8 mouse cellular contexts compared by ENCODE assay signal in genomic region chr9:102718676-102719075, GRCm38 (mm10). TPM values are rescaled to one million over a fixed set of nuclear protein-coding genes. Genes with fewer than 3 reads are reported as not detected.
A peak's percentile ranks its signal among the peaks of the same experiment; 100 is the strongest.
DNase-seq lines count a peak whose midpoint lies in the region; ATAC-seq and TF ChIP-seq lines count a peak whose summit lies in the region.

No protein-coding gene starts in this region.

- peak overlapping the region; percentile 84 for H3K4me3 ChIP-seq in hindbrain, embryonic 10.5 days
- H3K4me3 ChIP-seq in liver, embryonic 11.5 days (ENCODE audit: low read depth, low read length) = peak overlapping the region; percentile 70

- H3K9me3 ChIP-seq in hindbrain, embryonic 10.5 days = no peaks in the 10 kb centered on the region
- H3K9me3 ChIP-seq in liver, embryonic 11.5 days (ENCODE audit: control insufficient read depth, low read length) = no peaks in the 10 kb centered on the region

- H3K4me1 ChIP-seq in hindbrain, embryonic 10.5 days (replicated peaks) = peaks cover 92% of the 10 kb centered on the region
- peaks cover 31% of the 10 kb centered on the region for H3K4me1 ChIP-seq in liver, embryonic 11.5 days (replicated peaks; ENCODE audit: control insufficient read depth, insufficient read depth, low read length)

- peak; percentile 47 for DNase-seq in kidney, adult 11 months
- no peak for DNase-seq in kidney, adult 9 months
- peak; percentile 76 for DNase-seq in brain, embryonic 14.5 days (ENCODE audit: low read depth)
- peak; percentile 39 for DNase-seq in hindbrain, embryonic 10.5 days (ENCODE audit: low spot score)
- no peak for DNase-seq in liver, embryonic 11.5 days (ENCODE audit: low spot score)
- DNase-seq in retina, postnatal 1 day = peak; percentile 63
- DNase-seq in gastrocnemius, postnatal 36 days = no peak
- no peak for DNase-seq in urinary bladder, postnatal 10 days (ENCODE audit: low spot score)

- H3K9ac ChIP-seq in liver, embryonic 11.5 days (ENCODE audit: low read depth, low read length) = peak overlapping the region; percentile 80

- no peak for ATAC-seq in liver, embryonic 11.5 days (replicated peaks; ENCODE audit: low FRiP score)

- intact Hi-C loops in gastrocnemius, postnatal 36 days (cut with DNase I) = no loop called here

- peak; percentile 8; the same call in 1 of the 2 replicates for TF ChIP-seq POLR2A in brain, embryonic 14.5 days (IDR thresholded peaks at IDR 0.05; ENCODE audit: borderline replicate concordance, extremely low read depth, insufficient read depth, insufficient read length, poor library complexity, severe bottlenecking)

- TF ChIP-seq CTCF in brain, embryonic 14.5 days (IDR thresholded peaks at IDR 0.05; ENCODE audit: borderline replicate concordance, extremely low read depth, insufficient read depth, insufficient read length) = no peak

- peak overlapping the region; percentile 87 for H3K4me2 ChIP-seq in liver, embryonic 11.5 days

- H3K36me3 ChIP-seq in hindbrain, embryonic 10.5 days = peaks cover 40% of the 10 kb centered on the region
- H3K36me3 ChIP-seq in liver, embryonic 11.5 days (ENCODE audit: control insufficient read depth, insufficient read depth, low read length) = peaks cover 14% of the 10 kb centered on the region

- peaks cover 12% of the 10 kb centered on the region for H3K27me3 ChIP-seq in hindbrain, embryonic 10.5 days (ENCODE audit: insufficient read depth, poor library complexity, severe bottlenecking)
- peaks cover 49% of the 10 kb centered on the region for H3K27me3 ChIP-seq in liver, embryonic 11.5 days (replicated peaks; ENCODE audit: control insufficient read depth, insufficient read depth, low read length)

- peak overlapping the region; percentile 99 for H3K27ac ChIP-seq in hindbrain, embryonic 10.5 days
- peak overlapping the region; percentile 88 for H3K27ac ChIP-seq in liver, embryonic 11.5 days (ENCODE audit: low read depth, low read length)

- whole genome bisulfite sequencing in hindbrain, embryonic 10.5 days = under 1% methylated on average over 21 of the region's 21 CpGs
- 2% methylated on average over 21 of the region's 21 CpGs for WGBS in liver, embryonic 11.5 days

RNA-seq across cellular contexts. Expression of gene Amotl2, which starts 2.2 kb away (rescaled TPM):
- 53.3 and 83.2 TPM in 2 replicates for polyA plus RNA-seq in brain, embryonic 14.5 days (2012; rRNA removed)
- 67.6 and 70.1 TPM in 2 replicates for polyA plus RNA-seq in hindbrain, embryonic 10.5 days (2016; fragmentation: Nextera tagmentation; extraction: Ambion mirVana)
- 17.4 and 18.8 TPM in 2 replicates for polyA plus RNA-seq in liver, embryonic 11.5 days (2014; fragmentation: Nextera tagmentation; extraction: Ambion mirVana)
- 10 to 100 TPM; 12.0 to 20.5 TPM for total RNA-seq in gastrocnemius, postnatal 36 days (2021)

Comparison
In these comparisons a context has a peak if more than half of its experiments do, and no peak if none do; other contexts are left out.
1. DNase-seq: peak in kidney, adult 11 months (single experiment), brain, embryonic 14.5 days (single experiment), hindbrain, embryonic 10.5 days (single experiment) and retina, postnatal 1 day (single experiment); none in kidney, adult 9 months (single experiment), liver, embryonic 11.5 days (single experiment), gastrocnemius, postnatal 36 days (0 of 2) and urinary bladder, postnatal 10 days (single experiment).